Mouse (Mus musculus): ENCODE results near the gene Sgsm1.

Gene Sgsm1

DNA sequence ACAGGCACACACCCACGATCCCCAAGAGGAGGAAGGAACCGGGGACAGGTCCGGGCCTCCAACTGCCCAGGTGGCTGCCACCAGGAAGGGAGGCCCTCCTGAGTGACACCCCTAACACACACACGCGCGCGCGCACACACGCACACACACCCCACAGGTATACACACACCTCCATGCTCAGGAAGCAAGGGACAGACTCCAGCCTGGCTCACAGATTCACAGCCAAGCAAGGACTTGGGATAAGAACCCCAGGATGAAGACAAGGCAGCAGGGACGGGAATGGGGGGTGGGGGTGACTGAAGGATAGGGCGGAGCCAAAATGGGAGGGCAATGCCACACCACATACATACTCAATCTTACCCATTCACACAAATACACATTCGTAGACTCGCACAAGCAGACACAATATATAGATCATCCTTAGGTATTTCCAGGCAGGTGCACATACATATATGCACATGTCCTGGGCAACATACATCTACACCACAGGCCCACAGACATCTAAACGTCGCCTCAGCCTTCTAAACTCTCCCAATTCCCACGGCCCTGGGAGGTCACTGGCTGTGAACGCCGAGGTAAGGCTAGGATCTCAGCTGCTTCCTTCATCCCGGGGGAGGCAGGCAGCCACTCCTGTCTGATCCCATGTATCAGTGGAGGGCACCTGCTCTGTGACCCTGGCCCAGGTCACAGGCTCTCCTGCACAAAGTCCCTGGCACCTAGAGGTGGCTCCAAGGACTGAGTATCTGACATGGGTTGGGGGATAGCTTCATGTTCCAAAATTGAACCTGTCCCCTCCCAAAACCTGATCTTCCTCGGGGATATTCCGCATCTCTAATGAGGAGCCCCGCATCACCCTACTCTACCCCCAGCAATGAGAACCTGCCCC, 852 bp downstream of the Sgsm1 start:
- DNase-seq, result no peak

GRCm38 (mm10) chr5:113306750-113307477, 3.7 kb downstream of the Sgsm1 start:
- no peak for DNase-seq

GRCm38 (mm10) chr5:113304527-113304926, 6.1 kb downstream of the Sgsm1 start:
- DNase-seq, result no peak

DNA sequence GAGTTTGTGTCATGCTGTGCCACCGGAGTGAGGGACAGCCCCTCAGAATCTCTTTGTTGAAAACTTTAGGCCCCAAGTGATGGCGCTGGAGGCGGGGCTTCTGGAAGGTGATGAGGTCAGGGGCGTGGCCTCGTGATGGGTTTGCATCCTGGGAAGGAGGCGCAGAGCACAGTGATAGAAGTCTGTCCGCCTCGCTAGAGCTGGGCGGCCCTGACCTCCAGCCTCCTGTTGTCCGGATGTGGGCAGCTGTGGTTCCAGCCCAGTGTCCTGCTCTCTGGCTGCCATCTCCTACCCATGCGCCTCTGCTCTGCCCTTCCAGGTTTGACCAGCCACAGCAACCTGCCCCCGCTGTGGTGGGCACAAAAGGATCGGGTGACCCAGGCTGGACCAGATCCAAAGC, 8.7 kb downstream of the Sgsm1 start:
- no peak for DNase-seq

DNA sequence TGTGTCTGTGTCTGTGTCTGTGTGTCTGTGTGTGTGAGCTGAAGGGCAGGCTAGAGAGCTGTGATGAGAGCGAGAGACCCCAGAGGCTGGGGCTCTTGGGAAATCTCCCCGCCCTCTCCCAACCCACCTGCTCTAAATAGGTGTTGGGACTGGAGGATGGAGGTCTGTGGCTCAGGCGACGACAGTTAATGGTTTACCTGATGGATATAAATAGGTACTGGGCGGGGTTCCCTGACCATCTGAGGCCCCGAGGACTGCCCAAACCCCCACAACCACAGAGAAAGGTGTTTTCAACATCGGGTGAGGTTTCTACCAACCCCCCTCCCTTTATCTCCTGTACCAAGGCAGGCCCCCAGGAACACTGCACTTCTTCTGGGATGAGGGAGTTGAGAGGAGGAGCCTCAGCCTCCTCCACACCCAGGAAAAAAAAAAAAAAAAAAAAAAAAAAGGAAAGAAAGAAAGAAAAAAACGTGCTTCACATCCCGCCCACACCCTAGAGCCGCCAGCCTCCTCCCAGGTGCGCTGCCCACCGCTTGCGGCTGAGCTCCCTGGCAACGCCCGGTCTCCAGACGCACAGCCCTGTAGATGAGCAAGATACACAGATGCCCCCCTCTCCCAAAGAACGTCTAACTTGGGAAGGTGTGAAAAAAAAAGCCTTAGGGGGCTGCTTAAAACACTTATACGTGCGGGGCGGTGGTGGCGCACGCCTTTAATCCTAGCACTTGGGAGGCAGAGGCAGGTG, 10.3 kb downstream of the Sgsm1 start:
- DNase-seq, result no peak

GRCm38 (mm10) chr5:113299433-113299832, 11.2 kb downstream of the Sgsm1 start:
- DNase-seq, result no peak

DNA sequence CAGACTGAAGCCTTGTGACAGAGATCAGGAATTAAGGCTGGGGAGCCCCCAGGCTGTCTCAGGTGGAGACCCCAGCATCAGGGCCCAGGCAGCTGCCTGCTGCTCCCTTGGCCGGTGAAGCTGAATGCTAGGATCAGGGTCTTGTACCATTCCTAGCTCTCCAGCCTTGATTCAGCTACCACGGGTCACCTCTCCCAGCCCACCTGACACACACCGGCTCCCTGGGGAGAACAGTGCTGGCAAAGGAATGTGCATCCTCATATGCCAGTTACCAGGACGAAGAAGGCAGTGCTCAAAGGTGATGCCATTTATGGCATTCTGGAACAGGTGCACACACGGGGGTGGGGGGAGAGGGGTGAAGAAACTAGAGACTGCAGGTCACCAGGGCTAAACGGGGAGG, 11.8 kb downstream of the Sgsm1 start:
- no peak for DNase-seq

DNA sequence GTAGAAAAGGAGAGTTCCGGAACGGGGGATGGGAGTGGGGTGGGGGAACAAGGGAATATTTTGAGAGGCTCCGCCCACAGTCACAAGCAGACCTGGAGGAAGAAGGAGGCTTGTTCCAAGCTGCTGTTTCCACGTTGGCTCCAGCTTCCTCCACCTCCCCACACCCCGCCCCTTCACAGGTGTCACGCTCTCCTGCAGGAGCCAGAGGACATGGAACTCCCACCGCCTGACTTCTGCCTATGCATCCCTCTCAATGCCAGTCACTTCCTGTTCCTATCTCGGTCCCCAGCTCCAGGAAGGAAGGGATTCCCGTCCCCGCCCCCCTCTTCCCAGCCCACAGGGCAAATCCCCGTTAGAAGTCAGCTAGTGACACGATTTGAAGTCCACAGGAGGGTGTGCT, 12.5 kb downstream of the Sgsm1 start:
- no peak for DNase-seq

DNA sequence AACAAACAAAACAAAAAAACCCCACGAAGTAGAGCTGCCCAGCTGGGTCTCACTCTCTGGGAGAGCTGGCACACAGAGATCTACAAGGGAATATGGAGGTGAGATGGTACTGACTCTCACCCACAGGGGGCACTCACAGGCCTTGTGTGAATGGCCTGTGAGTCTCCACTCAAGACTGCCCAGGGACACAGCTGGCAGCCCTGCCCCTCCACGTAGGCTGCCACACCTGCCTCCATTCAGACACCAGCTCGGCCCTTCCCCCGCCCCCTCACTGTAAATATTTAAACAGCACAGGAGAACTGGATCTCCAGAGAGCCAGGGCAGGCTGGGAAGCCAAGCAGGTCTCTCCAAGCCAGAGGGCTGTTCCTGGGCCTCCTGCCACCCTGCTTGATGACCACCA, 14.8 kb downstream of the Sgsm1 start:
- DNase-seq, result no peak

DNA sequence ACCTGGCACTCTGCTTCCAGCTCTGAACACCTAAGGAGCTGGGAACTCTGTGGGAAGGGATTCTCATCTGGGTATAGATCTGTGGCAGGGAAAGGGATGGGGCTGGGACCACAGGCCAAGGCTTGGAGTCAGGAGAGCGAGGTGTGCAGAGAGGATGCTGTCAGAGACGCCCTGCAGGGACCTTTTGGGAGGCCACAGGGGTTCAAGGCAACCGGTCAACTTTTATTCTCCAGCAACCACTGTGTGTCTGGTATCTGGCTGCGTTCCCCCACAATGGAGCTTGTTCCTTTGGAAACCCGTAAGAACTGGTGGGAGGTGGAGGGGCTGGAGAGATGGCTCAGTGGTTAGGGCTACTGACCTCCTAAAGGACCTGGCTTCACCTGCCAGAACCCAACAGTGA, 16.0 kb downstream of the Sgsm1 start:
- DNase-seq, result no peak

- DNase-seq, result no peak
Measured at GRCm38 (mm10) chr5:113293446-113293845, 17.1 kb downstream of the Sgsm1 start.

GRCm38 (mm10) chr5:113292832-113293231, 17.8 kb downstream of the Sgsm1 start:
- no peak for DNase-seq

- DNase-seq, result no peak
Measured at GRCm38 (mm10) chr5:113292179-113292578, 18.4 kb downstream of the Sgsm1 start.

DNA sequence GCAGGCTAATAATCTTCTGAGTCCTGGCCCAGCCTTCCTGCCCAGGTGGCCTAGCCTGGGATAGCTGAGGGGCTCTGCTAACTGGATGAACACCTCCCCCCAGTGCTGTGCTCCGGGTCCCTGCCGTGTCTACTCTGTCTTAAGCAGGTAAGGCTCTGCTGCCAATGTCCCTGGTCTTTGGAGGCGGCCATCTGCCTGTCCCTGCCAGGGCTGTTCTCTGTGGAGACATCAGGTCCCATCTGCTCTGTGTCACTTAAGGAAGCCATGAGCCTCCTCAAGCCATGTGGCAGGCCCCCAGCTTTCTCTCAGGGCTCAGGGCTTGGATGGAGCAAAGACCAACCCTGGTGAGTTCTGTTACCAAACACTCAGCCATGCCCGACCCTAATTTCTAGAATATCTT, 19.5 kb downstream of the Sgsm1 start:
- no peak for DNase-seq

GRCm38 (mm10) chr5:113290149-113290548, 20.4 kb downstream of the Sgsm1 start:
- DNase-seq, result no peak

DNA sequence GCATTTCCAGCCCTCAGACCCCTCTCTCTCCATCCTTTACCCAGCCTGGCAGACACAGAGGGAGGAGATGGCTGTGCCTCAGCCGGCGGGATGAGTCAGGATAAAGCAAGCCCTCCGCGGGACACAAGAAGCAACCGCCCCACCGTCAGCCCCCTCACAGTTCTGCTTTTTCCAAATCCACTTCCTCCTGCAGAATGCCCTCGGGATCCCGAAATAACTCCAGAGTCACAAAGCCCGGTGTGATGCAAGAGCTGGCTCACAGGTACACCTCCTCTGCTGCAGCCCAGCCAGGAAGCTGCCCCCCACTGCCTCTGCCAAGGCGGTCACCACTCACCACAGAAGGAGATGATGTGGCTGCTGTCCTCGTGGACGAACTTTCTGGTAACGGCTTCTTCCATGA, 22.1 kb downstream of the Sgsm1 start:
- DNase-seq, result no peak

DNA sequence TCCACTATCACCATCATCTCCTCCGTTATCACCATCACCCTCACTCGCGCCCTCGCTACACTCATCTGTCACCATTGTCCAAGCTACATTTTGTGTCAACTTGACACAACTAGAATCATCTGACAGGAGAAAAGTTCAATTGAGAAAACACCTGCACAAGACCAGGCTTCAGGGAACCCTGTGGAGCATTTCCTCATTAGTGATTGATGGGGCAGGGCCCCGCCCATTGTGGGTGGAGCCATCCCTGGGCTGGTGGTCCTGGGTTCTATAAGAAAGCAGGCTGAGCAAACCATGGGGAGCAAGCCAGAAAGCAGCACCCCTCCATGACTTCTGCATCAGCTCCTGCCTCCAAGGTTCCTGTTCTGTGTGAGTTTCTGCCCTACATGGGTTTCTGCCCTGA, 22.8 kb downstream of the Sgsm1 start:
- DNase-seq, result no peak

GRCm38 (mm10) chr5:113286591-113287520, 23.7 kb downstream of the Sgsm1 start:
- DNase-seq, result no peak

- DNase-seq, result no peak
Measured at GRCm38 (mm10) chr5:113286048-113286447, 24.5 kb downstream of the Sgsm1 start.

- no peak for DNase-seq
Measured at GRCm38 (mm10) chr5:113285541-113285940, 25.0 kb downstream of the Sgsm1 start.

GRCm38 (mm10) chr5:113283726-113284125, 26.9 kb downstream of the Sgsm1 start:
- no peak for DNase-seq

- DNase-seq, result no peak
Measured at GRCm38 (mm10) chr5:113281557-113281956, 29.0 kb downstream of the Sgsm1 start.

Data from heart, adult 11 months (tissue).